Mouse (Mus musculus): Measurements from ENCODE around the gene Gm10722. TPM values are rescaled to one million over a fixed set of nuclear protein-coding genes. Genes with fewer than 3 reads are reported as not detected.
"Not testable (repeated sequence)": the region's sequence is repeated elsewhere in the genome, so short reads cannot be mapped to it uniquely, and the experiment has no call there.

The Gm10722 gene
- total RNA-seq (2017): 1.5 to 1.6 TPM in 2 of 3 replicates, not detected in the other

GRCm38 (mm10) chr9:3000445-3000972 is at the start of gene Gm10722:
Gene Gm10722, plus strand, starts transcription at chr9:3000922.
- not testable (repeated sequence) for ATAC-seq (replicated peaks; ENCODE audit: insufficient number of reproducible peaks, low FRiP score, low TSS enrichment, poor library complexity, severe bottlenecking)

GRCm38 (mm10) chr9:3001006-3001405 is 284 bp downstream of the Gm10722 start:
- ATAC-seq (replicated peaks; ENCODE audit: insufficient number of reproducible peaks, low FRiP score, low TSS enrichment, poor library complexity, severe bottlenecking): not testable (repeated sequence)

GRCm38 (mm10) chr9:3001948-3002659 is 1.4 kb downstream of the Gm10722 start:
- 0 out of 2 replicates have a peak, but pooled peaks have one; percentile 47 for ATAC-seq (replicated peaks; ENCODE audit: insufficient number of reproducible peaks, low FRiP score, low TSS enrichment, poor library complexity, severe bottlenecking)

GRCm38 (mm10) chr9:3002794-3003396 is 2.2 kb downstream of the Gm10722 start, which contains the start of gene Gm11168:
Gene Gm11168, plus strand, starts transcription at chr9:3003346.
- not testable (repeated sequence) for ATAC-seq (replicated peaks; ENCODE audit: insufficient number of reproducible peaks, low FRiP score, low TSS enrichment, poor library complexity, severe bottlenecking)

- peak; percentile 47 for ATAC-seq (replicated peaks; ENCODE audit: insufficient number of reproducible peaks, low FRiP score, low TSS enrichment, poor library complexity, severe bottlenecking)
Observed at GRCm38 (mm10) chr9:3006179-3006578, 5.5 kb downstream of the Gm10722 start.

- not testable (repeated sequence) for ATAC-seq (replicated peaks; ENCODE audit: insufficient number of reproducible peaks, low FRiP score, low TSS enrichment, poor library complexity, severe bottlenecking)
Observed at GRCm38 (mm10) chr9:3006636-3007035, 5.9 kb downstream of the Gm10722 start.

GRCm38 (mm10) chr9:3007272-3007671 is 6.5 kb downstream of the Gm10722 start:
- ATAC-seq (replicated peaks; ENCODE audit: insufficient number of reproducible peaks, low FRiP score, low TSS enrichment, poor library complexity, severe bottlenecking): peak; percentile 33; the same call in 1 of the 2 replicates

- peak; percentile 25 for ATAC-seq (replicated peaks; ENCODE audit: insufficient number of reproducible peaks, low FRiP score, low TSS enrichment, poor library complexity, severe bottlenecking)
Observed at GRCm38 (mm10) chr9:3009331-3009730, 8.6 kb downstream of the Gm10722 start.

- peak; percentile 64 for ATAC-seq (replicated peaks; ENCODE audit: insufficient number of reproducible peaks, low FRiP score, low TSS enrichment, poor library complexity, severe bottlenecking)
Observed at GRCm38 (mm10) chr9:3012054-3012621, 11.4 kb downstream of the Gm10722 start.

- ATAC-seq (replicated peaks; ENCODE audit: insufficient number of reproducible peaks, low FRiP score, low TSS enrichment, poor library complexity, severe bottlenecking): peak; percentile 42
Observed at GRCm38 (mm10) chr9:3012733-3013279, 12.1 kb downstream of the Gm10722 start, which contains the start of gene Gm10721. Gene Gm10721, plus strand, starts transcription at chr9:3013140.

- not testable (repeated sequence) for ATAC-seq (replicated peaks; ENCODE audit: insufficient number of reproducible peaks, low FRiP score, low TSS enrichment, poor library complexity, severe bottlenecking)
Observed at GRCm38 (mm10) chr9:3015354-3015753, 14.6 kb downstream of the Gm10722 start, which contains the start of gene Gm10720. Gene Gm10720, plus strand, starts transcription at chr9:3015654.

GRCm38 (mm10) chr9:3015896-3016295 is 15.2 kb downstream of the Gm10722 start:
- ATAC-seq (replicated peaks; ENCODE audit: insufficient number of reproducible peaks, low FRiP score, low TSS enrichment, poor library complexity, severe bottlenecking): not testable (repeated sequence)

GRCm38 (mm10) chr9:3017108-3017507 is 16.4 kb downstream of the Gm10722 start, which contains the start of gene Gm10719:
Gene Gm10719, plus strand, starts transcription at chr9:3017408.
- ATAC-seq (replicated peaks; ENCODE audit: insufficient number of reproducible peaks, low FRiP score, low TSS enrichment, poor library complexity, severe bottlenecking): not testable (repeated sequence)

- ATAC-seq (replicated peaks; ENCODE audit: insufficient number of reproducible peaks, low FRiP score, low TSS enrichment, poor library complexity, severe bottlenecking): not testable (repeated sequence)
Observed at GRCm38 (mm10) chr9:3018944-3019343, 18.2 kb downstream of the Gm10722 start.

- ATAC-seq (replicated peaks; ENCODE audit: insufficient number of reproducible peaks, low FRiP score, low TSS enrichment, poor library complexity, severe bottlenecking): peak; percentile 56
Observed at GRCm38 (mm10) chr9:3019835-3020727, 19.4 kb downstream of the Gm10722 start.

GRCm38 (mm10) chr9:3022316-3023008 is 21.7 kb downstream of the Gm10722 start:
- ATAC-seq (replicated peaks; ENCODE audit: insufficient number of reproducible peaks, low FRiP score, low TSS enrichment, poor library complexity, severe bottlenecking): not testable (repeated sequence)

GRCm38 (mm10) chr9:3023312-3023984 is 22.7 kb downstream of the Gm10722 start, which contains the start of gene Gm10718:
Gene Gm10718, plus strand, starts transcription at chr9:3023547.
- not testable (repeated sequence) for ATAC-seq (replicated peaks; ENCODE audit: insufficient number of reproducible peaks, low FRiP score, low TSS enrichment, poor library complexity, severe bottlenecking)

All from monocyte, adult 5-6 weeks (primary cell).